Mouse (Mus musculus) cerebellum, postnatal 14 days (tissue): ENCODE results near the gene Vil1.
A peak's percentile ranks its signal among the peaks of the same experiment; 100 is the strongest.
"Not testable (repeated sequence)": the region's sequence is repeated elsewhere in the genome, so short reads cannot be mapped to it uniquely, and the experiment has no call there.

Experiments used
- DNase-seq, 2 experiments: peaks; one replicate each; pipeline ENCODE4 v3.0.0; 2021; ENCODE audit warnings: mixed read lengths in 2 of 2

Vil1 gene

DNA sequence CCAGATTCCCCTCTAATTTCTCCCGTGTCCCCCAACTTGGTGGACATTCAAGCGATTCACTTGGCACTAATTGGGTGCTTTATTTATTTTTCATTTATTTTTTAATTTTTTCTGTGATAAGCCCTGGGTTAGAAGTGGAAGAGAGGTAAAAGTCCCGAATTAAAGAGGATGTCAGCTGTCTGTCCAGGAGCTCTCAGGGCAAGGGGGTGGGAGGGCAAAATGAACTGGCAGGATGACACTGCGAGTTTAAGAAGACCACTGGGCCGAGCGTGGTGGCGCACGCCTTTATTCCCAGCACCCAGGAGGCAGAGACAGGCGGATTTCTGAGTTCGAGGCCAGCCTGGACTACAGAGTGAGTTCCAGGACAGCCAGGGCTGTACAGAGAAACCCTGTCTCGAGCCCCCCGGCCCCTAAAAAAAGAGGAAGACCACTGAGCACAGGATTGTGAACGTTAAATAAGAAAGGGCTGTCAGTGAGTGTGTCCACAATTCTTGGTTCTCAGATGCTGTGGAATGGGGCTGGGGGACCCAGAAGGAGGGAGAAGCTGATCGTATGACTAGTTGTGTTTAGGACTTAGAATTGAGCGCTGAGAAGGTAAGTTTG is 21.7 kb upstream of the Vil1 start:
- peak in 1 of 2 experiments; percentile 22 for DNase-seq

GRCm38 (mm10) chr1:74388398-74388920 is 20.7 kb upstream of the Vil1 start:
- no peak for DNase-seq

DNA sequence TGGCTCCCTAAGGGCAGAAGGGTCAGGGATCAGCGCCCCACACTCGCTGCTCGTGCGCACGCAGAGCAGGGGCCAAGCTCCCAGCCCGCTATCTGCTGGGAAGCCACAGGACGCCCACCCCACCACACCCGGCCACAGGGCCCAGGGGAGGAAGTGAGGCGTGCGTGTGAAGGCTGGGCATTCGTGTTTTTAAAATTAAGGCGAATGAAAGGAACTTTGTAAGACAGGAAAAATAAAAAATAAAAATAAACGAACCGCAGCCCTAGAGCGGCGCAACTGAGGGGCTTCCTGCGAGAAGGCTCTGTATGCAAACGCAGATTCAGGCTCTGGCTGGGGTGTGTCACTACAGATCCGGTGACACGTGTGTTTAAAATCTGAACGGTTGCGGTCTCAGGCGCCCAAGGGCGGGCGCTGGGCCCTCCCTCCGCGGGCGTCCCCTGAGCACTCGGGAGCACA is 19.3 kb upstream of the Vil1 start:
- DNase-seq: no peak

- peak; percentile 64 to 79 for DNase-seq
Measured at GRCm38 (mm10) chr1:74390287-74390906, 18.8 kb upstream of the Vil1 start.

- peak; percentile 96 to 97 for DNase-seq
Measured at GRCm38 (mm10) chr1:74390924-74391748, 18.0 kb upstream of the Vil1 start, which contains the start of gene Ctdsp1. Ctdsp1 (plus strand) TSS chr1:74391509.

DNA sequence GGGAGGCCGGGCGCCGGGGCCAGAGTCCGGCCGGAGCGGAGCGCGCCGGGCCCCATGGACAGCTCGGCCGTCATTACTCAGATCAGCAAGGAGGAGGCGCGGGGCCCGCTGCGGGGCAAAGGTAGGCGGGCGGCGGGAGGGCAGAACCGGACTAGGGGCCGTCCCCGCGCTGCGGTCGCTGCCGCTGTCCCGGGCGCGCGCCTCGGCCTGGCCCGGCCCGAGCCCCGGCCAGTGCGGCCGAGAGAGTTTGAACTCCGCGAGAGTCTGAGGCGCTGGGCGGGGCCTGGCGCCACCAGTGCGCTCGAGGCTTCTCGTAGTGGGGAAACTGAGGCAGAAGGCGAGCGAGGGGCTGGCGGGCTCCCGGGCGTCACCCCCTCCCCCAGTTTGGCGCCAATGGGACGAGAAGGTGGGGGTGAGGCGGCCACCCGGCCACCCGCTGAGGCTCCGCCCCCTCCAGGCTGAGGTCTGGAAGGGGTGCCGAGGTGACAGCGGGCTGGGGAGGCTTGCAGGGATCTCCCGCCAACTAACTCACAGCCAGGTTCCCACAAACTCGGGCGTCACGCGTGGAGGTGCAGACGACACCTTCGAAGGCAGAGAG is 17.2 kb upstream of the Vil1 start:
- DNase-seq: peak; percentile 63 to 68

- DNase-seq: no peak
Measured at GRCm38 (mm10) chr1:74392446-74392994, 16.7 kb upstream of the Vil1 start.

DNA sequence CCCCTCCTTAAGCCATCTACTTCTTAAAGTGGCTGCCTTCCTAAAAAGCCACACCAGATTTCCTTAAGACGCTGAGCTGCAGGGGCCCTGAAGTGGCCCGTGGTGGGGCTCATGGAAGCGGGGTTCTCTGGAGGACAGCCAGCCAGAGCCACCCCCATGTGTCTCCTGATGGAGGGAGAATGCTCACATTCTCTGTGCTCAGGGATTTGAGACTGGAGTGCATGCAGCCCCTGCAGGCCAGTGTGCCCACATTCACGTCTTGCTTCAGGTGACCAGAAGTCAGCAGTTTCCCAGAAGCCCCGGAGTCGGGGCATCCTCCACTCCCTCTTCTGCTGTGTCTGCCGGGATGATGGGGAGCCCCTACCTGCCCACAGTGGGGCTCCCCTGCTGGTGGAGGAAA is 16.2 kb upstream of the Vil1 start:
- peak in 1 of 2 experiments; percentile 26 for DNase-seq

- DNase-seq: no peak
Measured at GRCm38 (mm10) chr1:74393697-74394096, 15.5 kb upstream of the Vil1 start.

DNA sequence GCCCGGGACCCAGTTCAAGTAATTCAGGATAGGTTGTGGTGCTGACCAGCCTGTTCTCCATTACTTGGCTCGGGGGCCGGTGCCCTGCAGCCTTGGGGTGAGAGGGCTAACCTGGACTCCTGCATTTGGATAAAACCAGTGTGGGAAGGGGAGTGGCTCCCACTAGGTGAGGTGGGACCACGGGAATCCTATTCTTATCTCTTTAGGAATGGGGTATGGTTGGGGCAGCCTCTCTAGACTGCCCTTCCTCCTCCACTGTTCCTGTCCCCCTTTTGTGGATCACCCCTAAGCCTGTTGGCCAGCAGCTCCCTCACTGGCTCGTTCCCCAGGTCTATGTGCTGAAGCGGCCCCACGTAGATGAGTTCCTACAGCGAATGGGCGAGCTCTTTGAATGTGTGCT is 14.9 kb upstream of the Vil1 start:
- no peak for DNase-seq

- DNase-seq: no peak
Measured at GRCm38 (mm10) chr1:74394858-74395257, 14.3 kb upstream of the Vil1 start.

DNA sequence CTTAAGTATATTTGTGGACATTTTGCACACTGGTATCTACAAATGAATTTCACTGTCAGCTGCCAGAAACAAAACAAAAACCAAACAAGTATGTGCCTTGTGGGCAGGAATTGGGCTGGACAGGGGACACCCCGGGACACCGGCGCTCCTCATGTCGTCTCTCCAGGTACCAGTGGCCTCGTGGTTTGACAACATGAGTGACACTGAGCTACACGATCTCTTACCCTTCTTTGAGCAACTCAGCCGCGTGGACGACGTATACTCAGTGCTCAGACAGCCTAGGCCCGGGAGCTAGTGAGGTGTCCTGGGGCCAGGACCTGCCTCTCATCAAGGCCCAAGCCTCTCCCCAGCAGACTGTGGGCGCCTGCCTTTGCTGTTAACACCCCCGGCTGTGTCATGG is 13.9 kb upstream of the Vil1 start:
- DNase-seq: no peak

DNA sequence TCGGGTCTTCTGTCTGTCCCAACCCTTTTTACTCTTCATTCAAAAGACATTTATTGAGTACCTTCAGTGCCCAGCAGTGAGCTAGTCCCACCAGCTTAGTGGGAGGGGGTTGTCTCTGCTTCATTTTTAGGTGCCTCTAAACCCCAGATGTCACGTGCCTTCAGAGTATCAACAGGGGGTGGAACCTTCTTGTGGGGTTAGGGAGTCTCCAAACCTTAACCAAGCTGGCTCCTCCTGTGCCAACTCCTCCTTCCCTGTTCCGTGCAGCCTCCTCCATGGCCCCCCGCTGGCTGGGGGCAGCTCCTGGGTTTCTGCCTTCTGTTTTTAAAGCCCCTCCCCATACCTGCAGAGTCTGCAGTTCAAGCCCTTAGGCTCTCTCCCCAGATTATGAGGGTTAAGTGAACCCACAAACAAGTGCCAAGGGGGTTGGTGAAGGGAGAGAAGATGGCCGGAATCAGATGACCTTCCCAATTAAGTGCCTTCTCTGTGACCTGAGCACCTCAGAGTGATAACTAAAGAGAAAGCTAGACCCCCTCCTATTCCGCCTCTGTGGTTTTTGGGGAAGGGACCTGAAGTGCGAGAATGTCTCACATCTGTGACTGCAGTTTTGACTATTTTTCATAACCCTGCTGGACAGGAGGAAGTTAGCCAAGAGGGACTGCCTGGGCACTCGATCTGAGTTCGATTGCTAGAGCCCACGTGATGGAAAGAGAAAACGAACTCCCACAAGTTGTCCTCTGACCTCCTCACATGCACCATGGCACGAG is 12.5 kb upstream of the Vil1 start:
- DNase-seq: not testable (repeated sequence)

DNA sequence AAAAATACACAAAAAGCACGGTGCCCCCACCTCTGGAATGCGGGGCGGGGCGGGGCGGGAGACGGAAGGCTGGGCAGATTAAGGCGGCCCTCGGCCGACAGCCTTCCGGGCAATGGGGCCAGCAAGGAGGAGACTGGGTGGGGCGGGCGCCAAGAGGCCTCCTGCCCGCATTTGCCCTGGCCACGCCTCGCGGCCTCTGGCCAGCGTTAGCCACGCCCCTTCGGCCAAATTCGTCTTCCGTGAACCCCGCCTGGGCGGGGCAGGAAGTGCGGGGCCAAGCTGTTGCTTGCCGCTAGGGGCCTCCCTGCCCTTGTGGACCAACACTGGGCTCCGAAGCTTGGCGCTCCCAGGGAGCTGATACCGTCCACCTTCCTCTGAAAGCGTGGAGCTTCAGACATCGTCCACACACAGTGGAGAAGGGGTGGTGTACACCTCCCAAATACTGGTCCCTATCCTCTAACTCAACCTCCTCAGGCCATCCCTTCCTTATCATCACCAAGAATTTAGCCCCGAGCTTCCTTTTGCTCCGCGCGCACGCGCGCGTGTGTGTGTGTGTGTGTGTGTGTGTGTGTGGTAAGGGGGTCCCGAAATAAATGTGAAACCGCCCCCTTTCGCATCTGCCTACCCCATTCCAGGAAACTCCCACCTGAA is 11.8 kb upstream of the Vil1 start:
- peak; percentile 94 to 95 for DNase-seq

GRCm38 (mm10) chr1:74397919-74398451 is 11.2 kb upstream of the Vil1 start:
- peak; percentile 75 to 84 for DNase-seq

GRCm38 (mm10) chr1:74400531-74400930 is 8.6 kb upstream of the Vil1 start:
- DNase-seq: no peak

DNA sequence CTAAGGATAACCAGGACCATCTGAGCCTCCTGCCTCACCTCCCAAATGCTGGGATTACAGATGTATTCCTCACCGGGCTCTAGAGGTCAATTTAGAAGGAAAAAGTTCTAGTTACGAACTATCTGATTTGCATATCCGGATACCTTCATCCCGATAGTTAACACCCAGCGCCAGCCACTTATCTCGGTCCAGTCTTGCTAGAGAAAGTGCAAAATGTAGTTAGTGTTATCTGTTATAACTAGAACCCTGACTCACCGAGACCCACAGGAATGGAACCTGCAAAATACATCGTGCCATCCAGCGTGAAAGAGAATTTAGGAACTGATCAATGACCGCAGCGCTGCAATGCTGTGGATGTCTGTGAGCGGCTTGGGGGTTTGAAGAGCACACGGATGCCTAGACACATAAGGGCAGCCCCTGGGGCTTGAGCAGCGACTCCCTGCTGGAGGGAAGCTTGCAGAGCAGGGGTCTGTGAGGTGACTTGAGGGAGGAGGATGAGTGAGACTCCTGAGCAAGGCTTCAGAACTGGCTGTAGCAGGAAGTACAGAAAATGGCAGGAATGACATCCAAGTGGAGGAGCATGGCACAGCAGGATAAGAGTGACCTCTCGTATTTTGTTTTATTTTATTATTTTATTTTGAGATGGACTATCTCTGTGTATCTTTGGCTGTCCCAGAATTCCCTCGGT is 8.0 kb upstream of the Vil1 start:
- DNase-seq: no peak

GRCm38 (mm10) chr1:74404206-74404605 is 5.0 kb upstream of the Vil1 start:
- DNase-seq: no peak

DNA sequence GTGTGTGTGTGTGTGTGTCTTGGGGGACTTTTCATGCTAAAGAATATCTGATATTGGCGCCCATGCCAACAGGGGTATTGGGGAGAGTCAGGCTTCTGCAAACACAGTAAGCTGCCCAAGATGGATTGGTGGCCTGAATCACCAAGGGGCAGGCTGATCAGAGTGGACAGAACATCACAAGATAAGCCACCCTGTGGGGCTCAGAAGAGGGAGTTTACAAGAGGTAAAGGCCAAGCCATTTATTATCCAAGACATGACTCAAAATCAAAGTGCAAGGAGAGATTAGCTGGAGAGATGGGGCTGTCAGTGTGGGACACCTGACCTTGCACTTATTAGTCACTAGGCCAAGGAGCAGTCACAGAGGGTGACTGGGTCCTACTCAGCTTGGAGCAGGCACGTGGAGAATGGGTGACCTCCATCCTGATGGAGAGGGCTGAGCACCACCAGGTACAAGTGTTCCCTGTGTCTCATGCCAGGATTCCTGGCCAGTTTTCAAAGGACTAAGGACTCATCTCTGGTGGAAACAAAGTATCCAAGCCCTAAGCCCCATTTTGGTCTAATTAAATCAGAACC is 2.7 kb downstream of the Vil1 start:
- no peak for DNase-seq

DNA sequence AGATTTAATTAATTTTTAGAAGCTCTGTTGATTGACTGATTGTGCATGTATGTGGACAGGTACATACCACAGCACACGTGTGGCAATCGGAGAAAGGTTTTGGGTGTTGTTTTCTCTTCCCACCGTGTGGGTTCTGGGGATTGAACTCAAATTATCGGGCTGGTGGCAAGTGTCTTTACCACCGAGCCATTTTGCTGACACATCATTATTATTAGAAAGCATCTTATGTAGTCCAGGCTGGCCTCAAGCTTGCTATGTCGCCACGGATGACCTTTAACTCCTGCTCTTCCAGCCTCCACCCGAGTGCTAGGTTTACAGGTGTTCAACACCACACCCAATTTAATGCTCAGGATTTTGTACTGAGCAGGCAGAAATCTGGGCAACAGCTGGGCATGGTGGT is 3.5 kb downstream of the Vil1 start:
- DNase-seq: no peak
